11 mouse cellular contexts compared by ENCODE assay signal in the genomic region with DNA sequence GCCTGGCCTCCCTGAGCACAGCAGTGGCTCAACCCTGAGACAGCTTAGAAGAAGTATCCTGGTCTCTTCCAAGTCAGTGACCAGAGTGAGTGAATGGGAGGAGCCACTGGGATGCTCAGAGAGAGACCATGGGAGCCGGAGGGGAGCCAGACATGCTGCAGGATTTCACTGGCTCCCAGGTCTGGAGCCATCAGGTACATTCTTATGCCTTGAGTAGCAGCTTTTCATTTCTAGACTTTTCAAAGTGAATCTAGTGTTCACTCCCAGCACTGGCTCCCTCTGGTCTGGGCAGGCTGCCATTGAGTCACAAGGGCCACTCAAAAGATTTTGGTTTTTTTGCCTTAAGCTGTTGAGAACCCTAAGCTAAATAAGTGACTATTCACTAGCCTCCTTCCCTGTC. TPM values are rescaled to one million over a fixed set of nuclear protein-coding genes. Genes with fewer than 3 reads are reported as not detected.
DNase-seq lines count a peak whose midpoint lies in the region; ATAC-seq lines count a peak whose summit lies in the region.
"Had no signal": no experiment of that assay in that cellular context is flagged by ENCODE, and none has a peak within 500 bp of the region (broad histone marks: within the 10 kb centered on the region; RNA-seq: fewer than 3 reads in every experiment).

No protein-coding gene starts in this region.

- no peaks in the 10 kb centered on the region for H3K27me3 ChIP-seq in heart, embryonic 12.5 days (replicated peaks)
- no peaks in the 10 kb centered on the region for H3K27me3 ChIP-seq in intestine, embryonic 15.5 days (replicated peaks)
- H3K27me3 ChIP-seq: limb, embryonic 12.5 days had no signal

- H3K4me1 ChIP-seq in heart, embryonic 12.5 days (replicated peaks), result peaks cover 24% of the 10 kb centered on the region
- H3K4me1 ChIP-seq in intestine, embryonic 15.5 days (replicated peaks), result no peaks in the 10 kb centered on the region

- ATAC-seq in heart, embryonic 12.5 days (ENCODE audit: insufficient number of reproducible peaks, low FRiP score), result no peak
- no peak for ATAC-seq in intestine, embryonic 15.5 days

- H3K4me3 ChIP-seq in heart, embryonic 12.5 days, result no peak overlapping the region
- no peak overlapping the region for H3K4me3 ChIP-seq in intestine, embryonic 15.5 days (replicated peaks)
- H3K4me3 ChIP-seq: hindbrain, embryonic 10.5 days; limb, embryonic 12.5 days had no signal

- H3K36me3 ChIP-seq in heart, embryonic 12.5 days, result no peaks in the 10 kb centered on the region
- no peaks in the 10 kb centered on the region for H3K36me3 ChIP-seq in intestine, embryonic 15.5 days
- H3K36me3 ChIP-seq: hindbrain, embryonic 10.5 days; limb, embryonic 12.5 days had no signal

- no peak overlapping the region for H3K27ac ChIP-seq in heart, embryonic 12.5 days (ENCODE audit: poor library complexity, severe bottlenecking)
- no peak overlapping the region for H3K27ac ChIP-seq in intestine, embryonic 15.5 days
- H3K27ac ChIP-seq: hindbrain, embryonic 10.5 days; limb, embryonic 12.5 days had no signal

- no peak overlapping the region for H3K9ac ChIP-seq in heart, embryonic 12.5 days
- no peak overlapping the region for H3K9ac ChIP-seq in intestine, embryonic 15.5 days
- H3K9ac ChIP-seq: limb, embryonic 12.5 days had no signal

- 73% methylated on average over 1 of the region's 1 CpGs for whole genome bisulfite sequencing in heart, embryonic 12.5 days
- 80% methylated on average over 1 of the region's 1 CpGs for WGBS in intestine, embryonic 15.5 days

- H3K4me2 ChIP-seq in heart, embryonic 12.5 days, result no peak overlapping the region
- no peak overlapping the region for H3K4me2 ChIP-seq in intestine, embryonic 15.5 days (replicated peaks)
- H3K4me2 ChIP-seq: limb, embryonic 12.5 days had no signal

- DNase-seq in heart, postnatal 4 days, result peak; percentile 40
- peak; percentile 42 to 54 for DNase-seq in right cerebral cortex, postnatal 10 days (ENCODE audit: low spot score in 2 of 2)
- DNase-seq in right cerebral cortex, adult 18-20 months, result no peak
- DNase-seq in layer of hippocampus, adult 8-10 months (ENCODE audit: low spot score in 2 of 2), result peak; percentile 27 to 33
- peak; percentile 67 to 70 for DNase-seq in lung, postnatal 4 days
- DNase-seq: cerebellum, adult 11 months; thymus, postnatal 4 days had no signal

- H3K9me3 ChIP-seq in heart, embryonic 12.5 days (replicated peaks), result no peaks in the 10 kb centered on the region
- no peaks in the 10 kb centered on the region for H3K9me3 ChIP-seq in intestine, embryonic 15.5 days
- H3K9me3 ChIP-seq: hindbrain, embryonic 10.5 days; limb, embryonic 12.5 days had no signal

RNA-seq across cellular contexts. Expression of gene Utrn, which starts 31.5 kb away (rescaled TPM):
- total RNA-seq in heart, postnatal 4 days (2021), result 100 to 1,000 TPM in 1 of 2 experiments, 10 to 100 TPM in 1; 95.0 to 104 TPM
- polyA plus RNA-seq in heart, embryonic 12.5 days (2016; fragmentation: Nextera tagmentation; extraction: Ambion mirVana), result 66.8 and 69.2 TPM in 2 replicates
- 10 to 100 TPM; 39.9 to 46.6 (median 44.0) TPM for total RNA-seq in layer of hippocampus, adult 8-10 months (2022)
- polyA plus RNA-seq in intestine, embryonic 15.5 days (2015; fragmentation: Nextera tagmentation; extraction: Ambion mirVana), result 43.8 and 46.2 TPM in 2 replicates
